In genomic region chr8:70625104-70625503, GRCm38 (mm10) we compare ENCODE assay signal across 9 mouse cellular contexts. TPM values are rescaled to one million over a fixed set of nuclear protein-coding genes. Genes with fewer than 3 reads are reported as not detected.
DNase-seq lines count a peak whose midpoint lies in the region; ATAC-seq and TF ChIP-seq lines count a peak whose summit lies in the region.
"Had no signal": no experiment of that assay in that cellular context is flagged by ENCODE, and none has a peak within 500 bp of the region (broad histone marks: within the 10 kb centered on the region; RNA-seq: fewer than 3 reads in every experiment).

No protein-coding gene starts in this region.

- TF ChIP-seq POLR2A in thymus, adult 2 months (IDR thresholded peaks at IDR 0.05; ENCODE audit: control insufficient read depth, extremely low read depth, insufficient read depth, low read length, poor library complexity) = no peak
- TF ChIP-seq POLR2A in embryonic fibroblast, embryonic 13.5 days (IDR thresholded peaks at IDR 0.05; ENCODE audit: low read depth, low read length) = no peak

- no peak overlapping the region for H3K4me3 ChIP-seq in thymus, adult 2 months (ENCODE audit: control insufficient read depth, insufficient read depth, low read length)
- no peak overlapping the region for H3K4me3 ChIP-seq in embryonic fibroblast, embryonic 13.5 days (ENCODE audit: insufficient read depth, low read length)
- H3K4me3 ChIP-seq in liver, postnatal 0 days (ENCODE audit: low read depth, low read length) = no peak overlapping the region
- H3K4me3 ChIP-seq: megakaryocyte, embryonic 14.5 days had no signal

- peaks cover 2% of the 10 kb centered on the region for H3K4me1 ChIP-seq in thymus, adult 2 months (replicated peaks; ENCODE audit: control insufficient read depth, insufficient read depth, low read length)
- H3K4me1 ChIP-seq in embryonic fibroblast, embryonic 13.5 days (ENCODE audit: control insufficient read depth, insufficient read depth, low read length) = no peaks in the 10 kb centered on the region
- H3K4me1 ChIP-seq in liver, postnatal 0 days (ENCODE audit: insufficient read depth) = peaks cover 21% of the 10 kb centered on the region

- no peak overlapping the region for H3K9ac ChIP-seq in liver, postnatal 0 days (replicated peaks)

- TF ChIP-seq EP300 in liver, postnatal 0 days (IDR thresholded peaks at IDR 0.05; ENCODE audit: low read depth) = no peak

- no peak overlapping the region for H3K27ac ChIP-seq in thymus, adult 2 months (ENCODE audit: control insufficient read depth, insufficient read depth, low read length)
- no peak overlapping the region for H3K27ac ChIP-seq in embryonic fibroblast, embryonic 13.5 days (ENCODE audit: insufficient read depth, low read length)
- H3K27ac ChIP-seq in liver, postnatal 0 days (ENCODE audit: low read depth) = no peak overlapping the region

- H3K27me3 ChIP-seq in thymus, adult 2 months (ENCODE audit: control insufficient read depth, insufficient read depth, low read length) = no peaks in the 10 kb centered on the region
- H3K27me3 ChIP-seq in liver, postnatal 0 days (ENCODE audit: insufficient read depth, low read length) = no peaks in the 10 kb centered on the region
- H3K27me3 ChIP-seq: megakaryocyte, embryonic 14.5 days had no signal

- H3K9me3 ChIP-seq in liver, postnatal 0 days (ENCODE audit: low read length) = no peaks in the 10 kb centered on the region

- DNase-seq in gastrocnemius, adult 18-20 months (ENCODE audit: low spot score) = peak; percentile 62
- no peak for DNase-seq in gastrocnemius, postnatal 25 days
- peak; percentile 52 for DNase-seq in thymus, adult 2 months
- no peak for DNase-seq in thymus, adult 18-20 months
- DNase-seq in liver, postnatal 0 days = peak; percentile 77
- DNase-seq in thymus, postnatal 25 days = peak; percentile 56
- no peak for DNase-seq in MN1 (ENCODE audit: low spot score)

- H3K4me2 ChIP-seq in liver, postnatal 0 days (ENCODE audit: low read depth, low read length) = no peak overlapping the region

- WGBS in thymus, adult 2 months = 26% methylated on average over 5 of the region's 5 CpGs
- 37% methylated on average over 5 of the region's 5 CpGs for WGBS in liver, postnatal 0 days (ENCODE audit: insufficient replicate concordance)

- 0 out of 2 replicates have a peak, but pooled peaks have one; percentile 15 for TF ChIP-seq CTCF in thymus, adult 2 months (IDR thresholded peaks at IDR 0.05; ENCODE audit: borderline replicate concordance, control insufficient read depth, extremely low read depth, insufficient read depth, low read length, poor library complexity)
- TF ChIP-seq CTCF in embryonic fibroblast, embryonic 13.5 days (IDR thresholded peaks at IDR 0.05; ENCODE audit: borderline replicate concordance, insufficient read depth, low read length) = 0 out of 2 replicates have a peak, but pooled peaks have one; percentile 25
- peak; percentile 81 for TF ChIP-seq CTCF in liver, postnatal 0 days (IDR thresholded peaks at IDR 0.05; ENCODE audit: low read depth)

- H3K36me3 ChIP-seq in thymus, adult 2 months (ENCODE audit: control insufficient read depth, insufficient read depth, low read length) = no peaks in the 10 kb centered on the region
- no peaks in the 10 kb centered on the region for H3K36me3 ChIP-seq in liver, postnatal 0 days (replicated peaks; ENCODE audit: insufficient read depth, low read length)

- ATAC-seq in liver, postnatal 0 days = no peak

RNA-seq across cellular contexts. Expression of gene Gdf15, which starts 7.2 kb away (rescaled TPM):
- under 1 TPM; 0.16 to 0.21 TPM for total RNA-seq in gastrocnemius, adult 18-20 months (2021)
- total RNA-seq in gastrocnemius, postnatal 25 days (2021) = under 1 TPM in 1 of 2 experiments, not detected in 1; 0.33 TPM
- 6.7 and 7.5 TPM in 2 replicates for polyA plus RNA-seq in thymus, adult 2 months (2012; rRNA removed)
- 3.1 and 4.2 TPM in 2 replicates for polyA plus RNA-seq in embryonic fibroblast, embryonic 13.5 days (2011; ENCODE audit: insufficient read length, low read depth, missing spikeins)
- polyA plus RNA-seq in liver, postnatal 0 days (2015; fragmentation: Nextera tagmentation; extraction: Ambion mirVana) = 2.1 and 2.3 TPM in 2 replicates

RNA-seq across cellular contexts. Expression of gene Lrrc25, which starts 9.1 kb away (rescaled TPM):
- under 1 TPM; 0.23 to 0.64 TPM for total RNA-seq in gastrocnemius, adult 18-20 months (2021)
- total RNA-seq in gastrocnemius, postnatal 25 days (2021) = under 1 TPM; 0.54 to 0.56 TPM
- 15.3 and 18.5 TPM in 2 replicates for polyA plus RNA-seq in thymus, adult 2 months (2012; rRNA removed)
- polyA plus RNA-seq in embryonic fibroblast, embryonic 13.5 days (2011; ENCODE audit: insufficient read length, low read depth, missing spikeins) = 0.46 TPM in 1 of 2 replicates, not detected in the other
- polyA plus RNA-seq in liver, postnatal 0 days (2015; fragmentation: Nextera tagmentation; extraction: Ambion mirVana) = 9.8 and 10.4 TPM in 2 replicates

RNA-seq across cellular contexts. Expression of gene Ssbp4, which starts 16.4 kb away (rescaled TPM):
- total RNA-seq in gastrocnemius, adult 18-20 months (2021) = 10 to 100 TPM; 11.6 to 19.4 TPM
- 10 to 100 TPM; 15.4 to 20.0 TPM for total RNA-seq in gastrocnemius, postnatal 25 days (2021)
- polyA plus RNA-seq in thymus, adult 2 months (2012; rRNA removed) = 392 and 506 TPM in 2 replicates
- polyA plus RNA-seq in embryonic fibroblast, embryonic 13.5 days (2011; ENCODE audit: insufficient read length, low read depth, missing spikeins) = 44.7 and 50.7 TPM in 2 replicates
- 32.5 and 35.4 TPM in 2 replicates for polyA plus RNA-seq in liver, postnatal 0 days (2015; fragmentation: Nextera tagmentation; extraction: Ambion mirVana)

RNA-seq across cellular contexts. Expression of gene Isyna1, which starts 30.9 kb away (rescaled TPM):
- 1 to 10 TPM; 2.6 to 3.2 TPM for total RNA-seq in gastrocnemius, adult 18-20 months (2021)
- 10 to 100 TPM in 1 of 2 experiments, 1 to 10 TPM in 1; 4.7 to 10.3 TPM for total RNA-seq in gastrocnemius, postnatal 25 days (2021)
- 185 and 201 TPM in 2 replicates for polyA plus RNA-seq in thymus, adult 2 months (2012; rRNA removed)
- 17.9 and 18.6 TPM in 2 replicates for polyA plus RNA-seq in embryonic fibroblast, embryonic 13.5 days (2011; ENCODE audit: insufficient read length, low read depth, missing spikeins)
- polyA plus RNA-seq in liver, postnatal 0 days (2015; fragmentation: Nextera tagmentation; extraction: Ambion mirVana) = 18.8 and 21.6 TPM in 2 replicates

RNA-seq across cellular contexts. Expression of gene Pgpep1, which starts 35.1 kb away (rescaled TPM):
- 10 to 100 TPM; 11.9 to 13.7 TPM for total RNA-seq in gastrocnemius, adult 18-20 months (2021)
- 10 to 100 TPM; 18.6 to 22.6 TPM for total RNA-seq in gastrocnemius, postnatal 25 days (2021)
- 40.7 and 41.9 TPM in 2 replicates for polyA plus RNA-seq in thymus, adult 2 months (2012; rRNA removed)
- polyA plus RNA-seq in embryonic fibroblast, embryonic 13.5 days (2011; ENCODE audit: insufficient read length, low read depth, missing spikeins) = 53.7 and 54.3 TPM in 2 replicates
- polyA plus RNA-seq in liver, postnatal 0 days (2015; fragmentation: Nextera tagmentation; extraction: Ambion mirVana) = 31.0 and 32.2 TPM in 2 replicates

Comparison
In these comparisons a context has a peak if more than half of its experiments do, and no peak if none do; other contexts are left out.
1. DNase-seq: peak in gastrocnemius, adult 18-20 months (single experiment), thymus, adult 2 months (single experiment), liver, postnatal 0 days (single experiment) and thymus, postnatal 25 days (single experiment); none in gastrocnemius, postnatal 25 days (single experiment), thymus, adult 18-20 months (0 of 2) and MN1 (single experiment).
2. CTCF ChIP-seq: peak in every context shown above with its lines; median percentile 81 in liver, postnatal 0 days; 25 in embryonic fibroblast, embryonic 13.5 days; 15 in thymus, adult 2 months.